Mouse (Mus musculus): Measurements from ENCODE around the gene Orm2. TPM values are rescaled to one million over a fixed set of nuclear protein-coding genes. Genes with fewer than 3 reads are reported as not detected.

The Orm2 gene
- total and polyA plus RNA-seq, 2 experiments: 55.0 to 66.8 TPM

GRCm38 (mm10) chr4:63338414-63339076 is 23.7 kb upstream of the Orm2 start:
- H3K27me3 ChIP-seq (ENCODE audit: control insufficient read depth, insufficient read depth, low read length): no peaks in the 10 kb centered on the region
- H3K79me2 ChIP-seq (ENCODE audit: control insufficient read depth, insufficient read depth, low read length): peaks cover 2% of the 10 kb centered on the region; the same call in 1 of the 2 replicates
- TF ChIP-seq POLR2A (IDR thresholded peaks at IDR 0.05; ENCODE audit: extremely low read depth, insufficient read depth, low read length) (no peak), CTCF (IDR thresholded peaks at IDR 0.05; ENCODE audit: low read depth, low read length) (no peak)
- 14% methylated on average over 3 of the region's 3 CpGs for WGBS
- H3K36me3 ChIP-seq (ENCODE audit: control insufficient read depth, insufficient read depth, low read length): no peaks in the 10 kb centered on the region
- peak; percentile 97 for DNase-seq (ENCODE audit: extremely low read depth, low read depth, low spot score)
- no peak overlapping the region for H3K4me3 ChIP-seq (ENCODE audit: insufficient read depth, low read depth, low read length)
- H3K27ac ChIP-seq (replicated peaks; ENCODE audit: insufficient read depth, low read depth, low read length): peak overlapping the region; percentile 41
- peaks cover 23% of the 10 kb centered on the region for H3K4me1 ChIP-seq (ENCODE audit: control insufficient read depth, insufficient read depth, low read length)
- H3K9ac ChIP-seq (ENCODE audit: low read depth, low read length): no peak overlapping the region

GRCm38 (mm10) chr4:63342491-63342890 is 19.8 kb upstream of the Orm2 start:
- Histone ChIP-seq H3K36me3 (ENCODE audit: control insufficient read depth, insufficient read depth, low read length) (no peaks in the 10 kb centered on the region), H3K4me1 (ENCODE audit: control insufficient read depth, insufficient read depth, low read length) (peaks cover 34% of the 10 kb centered on the region), H3K79me2 (ENCODE audit: control insufficient read depth, insufficient read depth, low read length) (peaks cover 2% of the 10 kb centered on the region; the same call in 1 of the 2 replicates), H3K27ac (replicated peaks; ENCODE audit: insufficient read depth, low read depth, low read length) (peak overlapping the region; percentile 71), H3K4me3 (ENCODE audit: insufficient read depth, low read depth, low read length) (no peak overlapping the region), H3K9ac (ENCODE audit: low read depth, low read length) (no peak overlapping the region), H3K27me3 (ENCODE audit: control insufficient read depth, insufficient read depth, low read length) (no peaks in the 10 kb centered on the region)
- peak; percentile 86 for DNase-seq (ENCODE audit: extremely low read depth, low read depth, low spot score)
- 51% methylated on average over 4 of the region's 4 CpGs for WGBS
- TF ChIP-seq CTCF (IDR thresholded peaks at IDR 0.05; ENCODE audit: low read depth, low read length) (no peak), POLR2A (IDR thresholded peaks at IDR 0.05; ENCODE audit: extremely low read depth, insufficient read depth, low read length) (no peak)

- Histone ChIP-seq H3K27me3 (ENCODE audit: control insufficient read depth, insufficient read depth, low read length) (no peaks in the 10 kb centered on the region), H3K4me3 (ENCODE audit: insufficient read depth, low read depth, low read length) (peak overlapping the region; percentile 33; the same call in 1 of the 2 replicates), H3K27ac (replicated peaks; ENCODE audit: insufficient read depth, low read depth, low read length) (peak overlapping the region; percentile 85), H3K9ac (ENCODE audit: low read depth, low read length) (peak overlapping the region; percentile 62), H3K4me1 (ENCODE audit: control insufficient read depth, insufficient read depth, low read length) (peaks cover 32% of the 10 kb centered on the region), H3K79me2 (ENCODE audit: control insufficient read depth, insufficient read depth, low read length) (peaks cover 2% of the 10 kb centered on the region; the same call in 1 of the 2 replicates), H3K36me3 (ENCODE audit: control insufficient read depth, insufficient read depth, low read length) (0 out of 2 replicates have a peak, but pooled peaks cover 2% of the 10 kb centered on the region)
- no peak for TF ChIP-seq POLR2A (IDR thresholded peaks at IDR 0.05; ENCODE audit: extremely low read depth, insufficient read depth, low read length)
- no peak for TF ChIP-seq CTCF (IDR thresholded peaks at IDR 0.05; ENCODE audit: low read depth, low read length)
- DNase-seq (ENCODE audit: extremely low read depth, low read depth, low spot score): peak; percentile 58
- WGBS: 15% methylated on average over 3 of the region's 3 CpGs
Observed at GRCm38 (mm10) chr4:63343608-63344007, 18.6 kb upstream of the Orm2 start.

GRCm38 (mm10) chr4:63344295-63344694 is 18.0 kb upstream of the Orm2 start, which contains the start of gene Orm1:
TSS of gene Orm1 (plus strand) at chr4:63344560.
- peak; percentile 98 for DNase-seq (ENCODE audit: extremely low read depth, low read depth, low spot score)
- Histone ChIP-seq H3K4me3 (ENCODE audit: insufficient read depth, low read depth, low read length) (peak within 1 kb of the TSS; percentile 57), H3K27me3 (ENCODE audit: control insufficient read depth, insufficient read depth, low read length) (no peaks in the 10 kb centered on the region)

GRCm38 (mm10) chr4:63345261-63345660 is 17.0 kb upstream of the Orm2 start:
- H3K27ac ChIP-seq (replicated peaks; ENCODE audit: insufficient read depth, low read depth, low read length): peak overlapping the region; percentile 91
- H3K4me3 ChIP-seq (ENCODE audit: insufficient read depth, low read depth, low read length): peak overlapping the region; percentile 57
- H3K4me1 ChIP-seq (ENCODE audit: control insufficient read depth, insufficient read depth, low read length): peaks cover 28% of the 10 kb centered on the region
- 0 out of 2 replicates have a peak, but pooled peaks cover 2% of the 10 kb centered on the region for H3K36me3 ChIP-seq (ENCODE audit: control insufficient read depth, insufficient read depth, low read length)
- H3K27me3 ChIP-seq (ENCODE audit: control insufficient read depth, insufficient read depth, low read length): no peaks in the 10 kb centered on the region
- TF ChIP-seq CTCF (IDR thresholded peaks at IDR 0.05; ENCODE audit: low read depth, low read length): no peak
- H3K79me2 ChIP-seq (ENCODE audit: control insufficient read depth, insufficient read depth, low read length): peaks cover 2% of the 10 kb centered on the region; the same call in 1 of the 2 replicates
- peak overlapping the region; percentile 92 for H3K9ac ChIP-seq (ENCODE audit: low read depth, low read length)
- DNase-seq (ENCODE audit: extremely low read depth, low read depth, low spot score): peak; percentile 70

More at GRCm38 (mm10) chr4:63344295-63344694, 18.0 kb upstream of the Orm2 start, which contains the start of gene Orm1:
- 27% methylated on average over 8 of the region's 8 CpGs for WGBS
- Histone ChIP-seq H3K36me3 (ENCODE audit: control insufficient read depth, insufficient read depth, low read length) (0 out of 2 replicates have a peak, but pooled peaks cover 2% of the 10 kb centered on the region), H3K79me2 (ENCODE audit: control insufficient read depth, insufficient read depth, low read length) (peaks cover 2% of the 10 kb centered on the region; the same call in 1 of the 2 replicates), H3K27ac (replicated peaks; ENCODE audit: insufficient read depth, low read depth, low read length) (peak within 1 kb of the TSS; percentile 91), H3K4me1 (ENCODE audit: control insufficient read depth, insufficient read depth, low read length) (peaks cover 29% of the 10 kb centered on the region), H3K9ac (ENCODE audit: low read depth, low read length) (peak within 1 kb of the TSS; percentile 92)
- TF ChIP-seq CTCF (IDR thresholded peaks at IDR 0.05; ENCODE audit: low read depth, low read length) (no peak), POLR2A (IDR thresholded peaks at IDR 0.05; ENCODE audit: extremely low read depth, insufficient read depth, low read length) (peak; percentile 85)

GRCm38 (mm10) chr4:63346659-63347058 is 15.6 kb upstream of the Orm2 start:
- H3K36me3 ChIP-seq (ENCODE audit: control insufficient read depth, insufficient read depth, low read length): 0 out of 2 replicates have a peak, but pooled peaks cover 2% of the 10 kb centered on the region
- no peaks in the 10 kb centered on the region for H3K79me2 ChIP-seq (ENCODE audit: control insufficient read depth, insufficient read depth, low read length)
- peak overlapping the region; percentile 91 for H3K27ac ChIP-seq (replicated peaks; ENCODE audit: insufficient read depth, low read depth, low read length)
- no peak for TF ChIP-seq POLR2A (IDR thresholded peaks at IDR 0.05; ENCODE audit: extremely low read depth, insufficient read depth, low read length)
- H3K4me1 ChIP-seq (ENCODE audit: control insufficient read depth, insufficient read depth, low read length): peaks cover 23% of the 10 kb centered on the region
- peak overlapping the region; percentile 55 for H3K9ac ChIP-seq (ENCODE audit: low read depth, low read length)
- DNase-seq (ENCODE audit: extremely low read depth, low read depth, low spot score): peak; percentile 96
- WGBS: 21% methylated on average over 4 of the region's 4 CpGs
- H3K27me3 ChIP-seq (ENCODE audit: control insufficient read depth, insufficient read depth, low read length): no peaks in the 10 kb centered on the region
- H3K4me3 ChIP-seq (ENCODE audit: insufficient read depth, low read depth, low read length): no peak overlapping the region

Data from liver, adult 2 months (tissue).